Mouse (Mus musculus) limb, embryonic 14.5 days (tissue): ENCODE data around the gene Zfyve19. TPM values are rescaled to one million over a fixed set of nuclear protein-coding genes. Genes with fewer than 3 reads are reported as not detected.

Source experiments
- ATAC-seq: fragments of 200-750 bp; cut with Nextera tagmentation; 2 replicates; pipeline ENCODE4 v1.8.0; 2017; ENCODE audit warnings: low read depth, moderate number of reproducible peaks, moderate TSS enrichment; ENCODE audit not compliant: low FRiP score
- DNase-seq: peaks from one replicate; pipeline ENCODE4 v3.0.0-alpha.2; 2015; ENCODE audit warnings: low spot score
- H3K27ac ChIP-seq: fragments of 300-500 bp; sonication (generic); replicated peaks from 2 replicates; pipeline ENCODE4 v1.5.1; 2014; ENCODE audit warnings: low read depth, mild to moderate bottlenecking, low read length, moderate library complexity, mixed read lengths
- H3K27me3 ChIP-seq: fragments of 300-500 bp; sonication (generic); 2 replicates; pipeline ENCODE4 v1.6.1; 2014; ENCODE audit warnings: low read length, mixed read lengths; ENCODE audit not compliant: control insufficient read depth, insufficient read depth
- H3K36me3 ChIP-seq: fragments of 300-500 bp; sonication (generic); 2 replicates; pipeline ENCODE4 v1.6.1; 2014; ENCODE audit warnings: mild to moderate bottlenecking, low read length, moderate library complexity, mixed read lengths; ENCODE audit not compliant: control insufficient read depth, insufficient read depth
- H3K4me1 ChIP-seq: fragments of 300-500 bp; sonication (generic); 2 replicates; pipeline ENCODE4 v1.6.1; 2014; ENCODE audit warnings: antibody characterized with exemption, low read length, mixed read lengths; ENCODE audit not compliant: control insufficient read depth, insufficient read depth
- H3K4me2 ChIP-seq: fragments of 300-500 bp; sonication (generic); replicated peaks from 2 replicates; pipeline ENCODE4 v1.6.1; 2014; ENCODE audit warnings: low read depth, mild to moderate bottlenecking, low read length, moderate library complexity; ENCODE audit not compliant: severe bottlenecking
- H3K4me3 ChIP-seq: fragments of 300-500 bp; sonication (generic); replicated peaks from 2 replicates; pipeline ENCODE4 v1.5.1; 2014; ENCODE audit warnings: low read length
- H3K9ac ChIP-seq: fragments of 300-500 bp; sonication (generic); 2 replicates; pipeline ENCODE4 v1.6.1; 2014; ENCODE audit warnings: mild to moderate bottlenecking, low read depth, low read length, moderate library complexity; ENCODE audit not compliant: severe bottlenecking
- H3K9me3 ChIP-seq: fragments of 300-500 bp; sonication (generic); 2 replicates; pipeline ENCODE4 v1.6.1; 2016; ENCODE audit warnings: low read length; ENCODE audit not compliant: control insufficient read depth
- POLR2A ChIP-seq: fragments of 200-500 bp; IDR thresholded peaks from 2 replicates; pipeline ENCODE4 v1.8.0; 2012; ENCODE audit warnings: inconsistent platforms, mild to moderate bottlenecking, moderate library complexity, borderline replicate concordance; ENCODE audit not compliant: insufficient read depth, insufficient read length; ENCODE audit errors: extremely low read depth
- WGBS: fragments of 180-500 bp; shearing (Covaris S2); extraction: QIAGEN DNeasy Blood & Tissue Kit; methylation state at CpG from one replicate; pipeline ENCODE4 v1.1.7; 2014; 5-methylcytosine and 5-hydroxymethylcytosine counted together
- polyA plus RNA-seq, 2 experiments: library from polyadenylated mRNA; depleted of rRNA in 1 of 2; stranded (reverse) in 1 of 2; unstranded in 1 of 2; fragments of >200 nt; fragmentation: Nextera tagmentation in 1 of 2; extraction: Ambion mirVana in 1 of 2; gene quantifications; 2 replicates each; pipeline versions ENCODE4 v1.2.1 to v1.2.3; 2012 to 2014

Gene Zfyve19
- polyA plus RNA-seq, 2 experiments, result 46.3 to 88.0 TPM

- Histone ChIP-seq H3K27ac (0 out of 2 replicates have a peak overlapping the region, but pooled peaks have one; percentile 19), H3K9ac (peak overlapping the region; percentile 34; the same call in 1 of the 2 replicates), H3K4me3 (no peak overlapping the region), H3K9me3 (no peaks in the 10 kb centered on the region), H3K4me2 (no peak overlapping the region), H3K27me3 (no peaks in the 10 kb centered on the region), H3K36me3 (peaks cover 24% of the 10 kb centered on the region), H3K4me1 (peaks cover 6% of the 10 kb centered on the region)
- 14% methylated on average over 13 of the region's 13 CpGs for WGBS
- ATAC-seq (no peak), DNase-seq (no peak)
- TF ChIP-seq POLR2A, result no peak
Observed at GRCm38 (mm10) chr2:119172862-119173576, 35.4 kb upstream of the Zfyve19 start.

DNA sequence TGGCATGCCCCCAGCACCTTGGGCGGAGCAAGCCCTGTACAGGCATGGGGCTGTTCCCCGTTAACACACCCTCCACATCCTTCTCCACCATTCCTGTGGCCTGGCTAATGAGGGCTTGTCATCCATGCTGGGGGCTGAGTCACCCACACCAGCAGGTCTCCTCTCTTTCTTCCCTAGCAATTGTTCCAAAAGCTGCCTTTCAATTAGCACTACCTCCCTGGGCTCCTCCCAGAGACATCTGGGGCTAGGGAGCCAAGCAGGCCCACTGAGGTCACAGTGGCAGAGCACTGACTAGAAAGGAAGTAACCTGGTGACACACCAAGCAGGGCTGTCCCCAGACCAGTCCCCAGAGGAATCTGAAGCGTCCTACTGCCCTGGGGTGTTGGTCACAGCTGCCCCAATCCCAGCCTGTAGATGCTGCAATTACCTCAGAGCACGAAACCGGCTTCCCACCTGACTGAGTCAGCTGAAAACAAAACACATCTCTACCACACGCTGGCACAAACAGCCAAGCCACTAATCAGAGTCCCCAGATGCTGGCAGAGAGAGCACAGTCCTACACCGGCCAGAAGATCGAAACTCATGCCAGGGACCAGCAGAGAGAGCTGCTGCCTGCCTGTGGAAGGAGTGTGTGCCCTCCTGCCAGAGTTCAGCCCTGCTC is 34.3 kb upstream of the Zfyve19 start, which contains the start of gene Gm14137:
Gene Gm14137 (plus strand): TSS at position 519 of the 661 bp plus-strand sequence.
- H3K27me3 ChIP-seq, result no peaks in the 10 kb centered on the region
- H3K4me3 ChIP-seq, result no peak within 1 kb of the TSS
- H3K36me3 ChIP-seq, result peaks cover 30% of the 10 kb centered on the region
- H3K4me2 ChIP-seq, result no peak within 1 kb of the TSS
- ATAC-seq (no peak), DNase-seq (no peak)
- no peak within 1 kb of the TSS for H3K27ac ChIP-seq
- 42% methylated on average over 8 of the region's 8 CpGs for WGBS
- TF ChIP-seq POLR2A, result no peak
- H3K4me1 ChIP-seq, result peaks cover 6% of the 10 kb centered on the region; the same call in 1 of the 2 replicates
- peak within 1 kb of the TSS; percentile 34; the same call in 1 of the 2 replicates for H3K9ac ChIP-seq
- no peaks in the 10 kb centered on the region for H3K9me3 ChIP-seq

DNA sequence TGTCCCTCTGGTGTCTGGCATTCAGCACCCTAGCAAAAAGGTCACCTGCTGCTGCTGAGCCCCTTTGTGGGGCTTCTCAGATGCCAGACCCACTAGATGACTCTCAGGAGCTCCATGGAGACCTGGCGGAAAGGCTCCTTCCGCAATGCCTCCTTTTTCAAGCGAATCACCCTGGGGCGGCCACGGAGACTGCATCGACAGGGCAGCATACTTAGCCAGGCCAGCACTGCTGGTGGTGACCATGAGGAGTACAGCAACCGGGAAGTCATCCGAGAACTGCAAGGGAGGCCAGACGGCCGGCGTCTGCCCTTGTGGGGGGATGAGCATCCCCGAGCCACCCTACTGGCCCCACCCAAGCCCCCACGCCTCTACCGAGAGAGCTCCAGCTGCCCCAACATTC is 33.6 kb upstream of the Zfyve19 start:
- no peaks in the 10 kb centered on the region for H3K27me3 ChIP-seq
- peaks cover 37% of the 10 kb centered on the region for H3K36me3 ChIP-seq
- H3K9me3 ChIP-seq, result no peaks in the 10 kb centered on the region
- no peak for DNase-seq
- H3K9ac ChIP-seq, result no peak overlapping the region; the same call in 1 of the 2 replicates
- no peak overlapping the region for H3K4me3 ChIP-seq
- peaks cover 6% of the 10 kb centered on the region; the same call in 1 of the 2 replicates for H3K4me1 ChIP-seq
- 63% methylated on average over 14 of the region's 14 CpGs for WGBS
- no peak overlapping the region for H3K4me2 ChIP-seq
- no peak for ATAC-seq
- no peak overlapping the region for H3K27ac ChIP-seq
- TF ChIP-seq POLR2A, result no peak

- no peak overlapping the region for H3K27ac ChIP-seq
- H3K27me3 ChIP-seq, result no peaks in the 10 kb centered on the region
- no peak overlapping the region for H3K4me3 ChIP-seq
- no peak for TF ChIP-seq POLR2A
- H3K9ac ChIP-seq, result no peak overlapping the region; the same call in 1 of the 2 replicates
- H3K9me3 ChIP-seq, result no peaks in the 10 kb centered on the region
- H3K4me2 ChIP-seq, result no peak overlapping the region
- peaks cover 6% of the 10 kb centered on the region; the same call in 1 of the 2 replicates for H3K4me1 ChIP-seq
- 59% methylated on average over 6 of the region's 6 CpGs for WGBS
- ATAC-seq (no peak), DNase-seq (no peak)
- peaks cover 44% of the 10 kb centered on the region for H3K36me3 ChIP-seq
Observed at GRCm38 (mm10) chr2:119175614-119176013, 32.8 kb upstream of the Zfyve19 start.

DNA sequence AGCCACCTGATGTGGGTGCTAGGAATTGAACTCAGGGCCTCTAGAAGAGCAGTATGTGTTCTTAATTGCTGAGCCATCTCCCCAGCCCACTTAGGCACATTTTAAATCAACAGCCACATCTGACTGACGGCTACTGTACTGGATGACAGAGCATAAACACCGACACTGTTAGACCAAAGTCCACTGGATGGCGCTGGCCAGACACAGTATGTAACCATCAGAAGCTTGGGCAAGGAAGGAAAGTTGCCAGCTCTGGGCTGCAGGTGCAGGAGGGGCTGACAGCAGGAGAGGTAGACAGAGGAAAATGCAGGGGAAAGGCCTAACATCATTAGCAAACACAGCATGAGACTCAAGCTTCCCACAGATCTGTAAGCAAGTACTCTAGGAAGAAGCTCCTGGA is 31.7 kb upstream of the Zfyve19 start:
- ATAC-seq (no peak), DNase-seq (no peak)
- no peak overlapping the region for H3K9ac ChIP-seq
- no peak overlapping the region for H3K4me3 ChIP-seq
- no peak for TF ChIP-seq POLR2A
- WGBS, result 53% methylated on average over 3 of the region's 3 CpGs
- no peaks in the 10 kb centered on the region for H3K27me3 ChIP-seq
- peaks cover 48% of the 10 kb centered on the region for H3K36me3 ChIP-seq
- H3K4me2 ChIP-seq, result no peak overlapping the region
- peaks cover 6% of the 10 kb centered on the region; the same call in 1 of the 2 replicates for H3K4me1 ChIP-seq
- H3K27ac ChIP-seq, result no peak overlapping the region
- H3K9me3 ChIP-seq, result no peaks in the 10 kb centered on the region
